Mouse (Mus musculus): ENCODE measurements at regions not wholly inside any gene's neighbourhood (a gene's known extent, or its start where the extent isn't known, plus 50 kb on each side); places are given as distances from the start of the nearest gene placed in this dataset.

- intact Hi-C loops (cut with DNase I): no loop called here
- no peak for DNase-seq (ENCODE audit: low spot score)
These were observed 76.6 kb upstream of the Cited2 start for GRCm38 (mm10) chr10:17646391-17646790.

GRCm38 (mm10) chr10:17648077-17648476 is 74.9 kb upstream of the Cited2 start:
- DNase-seq (ENCODE audit: low spot score): no peak
- intact Hi-C loops (cut with DNase I): no loop called here

GRCm38 (mm10) chr10:17650997-17651750 is 71.8 kb upstream of the Cited2 start:
- intact Hi-C loops (cut with DNase I): no loop called here
- DNase-seq (ENCODE audit: low spot score): no peak

GRCm38 (mm10) chr10:17653325-17653724 is 69.7 kb upstream of the Cited2 start:
- no peak for DNase-seq (ENCODE audit: low spot score)
- intact Hi-C loops (cut with DNase I): no loop called here

- intact Hi-C loops (cut with DNase I): no loop called here
- no peak for DNase-seq (ENCODE audit: low spot score)
These were observed 69.2 kb upstream of the Cited2 start for GRCm38 (mm10) chr10:17653785-17654184.

GRCm38 (mm10) chr10:17654308-17654858 is 68.6 kb upstream of the Cited2 start:
- intact Hi-C loops (cut with DNase I): no loop called here
- DNase-seq (ENCODE audit: low spot score): no peak

- DNase-seq (ENCODE audit: low spot score): no peak
- intact Hi-C loops (cut with DNase I): no loop called here
These were observed 67.5 kb upstream of the Cited2 start for GRCm38 (mm10) chr10:17655459-17656051.

GRCm38 (mm10) chr10:17656305-17656704 is 66.7 kb upstream of the Cited2 start:
- intact Hi-C loops (cut with DNase I): no loop called here
- no peak for DNase-seq (ENCODE audit: low spot score)

GRCm38 (mm10) chr10:17656872-17657482 is 66.0 kb upstream of the Cited2 start:
- intact Hi-C loops (cut with DNase I): no loop called here
- DNase-seq (ENCODE audit: low spot score): no peak

- intact Hi-C loops (cut with DNase I): no loop called here
- DNase-seq (ENCODE audit: low spot score): no peak
These were observed 63.4 kb upstream of the Cited2 start for GRCm38 (mm10) chr10:17659575-17659974.

GRCm38 (mm10) chr10:17660836-17661452 is 62.1 kb upstream of the Cited2 start:
- DNase-seq (ENCODE audit: low spot score): no peak
- intact Hi-C loops (cut with DNase I): no loop called here

- intact Hi-C loops (cut with DNase I): no loop called here
- no peak for DNase-seq (ENCODE audit: low spot score)
These were observed 56.9 kb upstream of the Cited2 start for GRCm38 (mm10) chr10:17666089-17666488.

- intact Hi-C loops (cut with DNase I): no loop called here
- no peak for DNase-seq (ENCODE audit: low spot score)
These were observed 53.6 kb upstream of the Cited2 start for GRCm38 (mm10) chr10:17669401-17669800.
